Mouse (Mus musculus): ENCODE results near the gene Eea1. TPM values are rescaled to one million over a fixed set of nuclear protein-coding genes. Genes with fewer than 3 reads are reported as not detected.

Gene Eea1
- polyA plus RNA-seq, 1 experiment from 2014 or later, result 14.4 TPM

DNA sequence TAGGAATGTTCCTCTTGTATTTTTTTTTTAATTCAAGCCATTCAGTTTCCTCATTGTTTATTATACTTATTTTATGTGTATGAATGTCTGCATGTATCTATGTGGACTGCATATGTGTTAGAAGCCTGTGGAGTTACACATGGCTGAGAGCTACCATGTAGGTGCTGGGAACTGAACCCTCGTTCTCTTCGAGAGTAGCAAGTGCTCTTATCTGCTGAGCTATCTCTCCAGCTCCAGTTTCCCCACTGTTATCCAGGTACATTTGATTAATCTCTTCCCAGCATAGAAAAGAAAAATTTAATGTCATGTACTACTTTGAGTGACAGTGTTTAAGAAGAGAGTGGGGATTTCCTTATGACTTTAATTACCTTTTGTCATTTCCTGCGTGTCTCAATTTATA, 31.5 kb downstream of the Eea1 start:
- no peak for ATAC-seq (ENCODE audit: low FRiP score, low TSS enrichment)
- no peaks in the 10 kb centered on the region for H3K27me3 ChIP-seq (ENCODE audit: insufficient read depth, low read length)
- no peaks in the 10 kb centered on the region for H3K4me1 ChIP-seq (ENCODE audit: insufficient read depth, low read length)
- WGBS, result 77% methylated on average over 3 of the region's 3 CpGs
- no peak overlapping the region for H3K9ac ChIP-seq (replicated peaks; ENCODE audit: low read length)
- H3K36me3 ChIP-seq (ENCODE audit: insufficient read depth, low read length), result peaks cover 17% of the 10 kb centered on the region
- H3K27ac ChIP-seq (ENCODE audit: low read length), result no peak overlapping the region
- no peaks in the 10 kb centered on the region for H3K9me3 ChIP-seq (ENCODE audit: low read length)
- no peak overlapping the region for H3K4me2 ChIP-seq (replicated peaks; ENCODE audit: low read depth, low read length)
- H3K4me3 ChIP-seq (ENCODE audit: low read length), result no peak overlapping the region

DNA sequence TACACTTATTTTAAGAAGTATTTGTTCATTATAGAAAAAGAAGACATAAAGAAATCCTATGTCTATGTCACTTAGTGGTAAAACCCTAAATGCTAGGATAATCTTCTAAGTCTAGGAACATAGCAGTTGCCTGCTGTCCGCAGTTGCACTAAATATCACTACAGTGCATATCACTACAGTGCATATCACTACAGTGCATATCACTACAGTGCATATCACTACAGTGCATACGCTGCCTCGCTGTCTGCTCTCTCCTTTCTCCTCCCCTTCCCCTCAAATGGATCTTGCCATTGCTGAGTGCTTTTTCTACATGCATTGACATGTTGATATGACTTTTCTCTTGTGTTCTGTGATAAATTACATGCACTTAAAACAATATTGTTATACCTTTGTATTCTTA, 34.0 kb downstream of the Eea1 start:
- H3K4me1 ChIP-seq (ENCODE audit: insufficient read depth, low read length), result no peaks in the 10 kb centered on the region
- no peak overlapping the region for H3K4me3 ChIP-seq (ENCODE audit: low read length)
- H3K27me3 ChIP-seq (ENCODE audit: insufficient read depth, low read length), result no peaks in the 10 kb centered on the region
- no peak overlapping the region for H3K9ac ChIP-seq (replicated peaks; ENCODE audit: low read length)
- H3K36me3 ChIP-seq (ENCODE audit: insufficient read depth, low read length), result peaks cover 18% of the 10 kb centered on the region
- no peak overlapping the region for H3K4me2 ChIP-seq (replicated peaks; ENCODE audit: low read depth, low read length)
- H3K9me3 ChIP-seq (ENCODE audit: low read length), result no peaks in the 10 kb centered on the region
- H3K27ac ChIP-seq (ENCODE audit: low read length), result no peak overlapping the region
- no peak for ATAC-seq (ENCODE audit: low FRiP score, low TSS enrichment)
- 93% methylated on average over 3 of the region's 3 CpGs for WGBS

DNA sequence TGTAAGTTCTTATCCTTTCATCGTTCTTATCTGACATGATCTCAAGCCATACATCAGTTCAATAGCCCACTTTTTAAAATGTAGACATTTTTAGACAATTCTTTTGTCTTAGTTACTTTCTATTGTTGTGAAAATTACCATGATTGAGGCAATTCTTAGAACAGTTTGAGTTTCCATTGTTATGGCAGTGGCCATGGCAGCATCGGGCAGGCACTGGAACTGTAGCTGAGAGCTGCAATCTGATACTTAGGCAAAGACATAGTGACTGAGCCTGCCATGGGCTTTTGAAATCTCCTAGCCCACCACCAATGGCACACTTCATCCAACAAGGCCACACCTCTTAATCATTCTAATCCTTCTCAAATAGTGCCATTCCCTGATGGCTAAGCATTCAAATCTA, 36.3 kb downstream of the Eea1 start:
- no peak overlapping the region for H3K4me3 ChIP-seq (ENCODE audit: low read length)
- no peak for ATAC-seq (ENCODE audit: low FRiP score, low TSS enrichment)
- H3K4me2 ChIP-seq (replicated peaks; ENCODE audit: low read depth, low read length), result no peak overlapping the region
- no peak overlapping the region for H3K27ac ChIP-seq (ENCODE audit: low read length)
- WGBS, result 91% methylated on average over 2 of the region's 2 CpGs
- no peak overlapping the region for H3K9ac ChIP-seq (replicated peaks; ENCODE audit: low read length)
- no peaks in the 10 kb centered on the region for H3K9me3 ChIP-seq (ENCODE audit: low read length)
- H3K27me3 ChIP-seq (ENCODE audit: insufficient read depth, low read length), result no peaks in the 10 kb centered on the region
- H3K36me3 ChIP-seq (ENCODE audit: insufficient read depth, low read length), result peaks cover 18% of the 10 kb centered on the region
- no peaks in the 10 kb centered on the region for H3K4me1 ChIP-seq (ENCODE audit: insufficient read depth, low read length)

DNA sequence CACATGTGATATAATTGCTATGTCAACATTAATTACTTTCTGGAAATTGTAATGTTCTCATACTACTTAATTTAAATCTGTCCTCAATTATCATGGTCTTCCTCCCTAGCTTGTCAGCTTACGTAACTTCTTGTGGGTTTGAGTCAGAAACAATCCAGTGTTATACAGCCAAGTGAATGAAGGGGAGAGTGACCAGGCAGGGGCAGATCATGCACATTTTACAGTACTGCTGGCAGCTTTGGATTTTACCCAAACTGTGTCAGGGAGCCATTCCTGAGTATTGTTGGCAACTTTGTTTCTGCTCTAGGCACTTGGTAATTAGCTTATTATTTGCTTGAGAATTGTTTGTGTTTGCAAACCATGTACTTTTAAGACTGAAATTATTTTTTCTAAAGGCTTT, 49.3 kb downstream of the Eea1 start:
- Histone ChIP-seq H3K9ac (replicated peaks; ENCODE audit: low read length) (no peak overlapping the region), H3K4me3 (ENCODE audit: low read length) (no peak overlapping the region), H3K36me3 (ENCODE audit: insufficient read depth, low read length) (no peaks in the 10 kb centered on the region), H3K27me3 (ENCODE audit: insufficient read depth, low read length) (no peaks in the 10 kb centered on the region), H3K9me3 (ENCODE audit: low read length) (no peaks in the 10 kb centered on the region), H3K4me1 (ENCODE audit: insufficient read depth, low read length) (no peaks in the 10 kb centered on the region), H3K27ac (ENCODE audit: low read length) (no peak overlapping the region), H3K4me2 (replicated peaks; ENCODE audit: low read depth, low read length) (no peak overlapping the region)
- 88% methylated on average over 1 of the region's 1 CpGs for WGBS
- ATAC-seq (ENCODE audit: low FRiP score, low TSS enrichment), result no peak

DNA sequence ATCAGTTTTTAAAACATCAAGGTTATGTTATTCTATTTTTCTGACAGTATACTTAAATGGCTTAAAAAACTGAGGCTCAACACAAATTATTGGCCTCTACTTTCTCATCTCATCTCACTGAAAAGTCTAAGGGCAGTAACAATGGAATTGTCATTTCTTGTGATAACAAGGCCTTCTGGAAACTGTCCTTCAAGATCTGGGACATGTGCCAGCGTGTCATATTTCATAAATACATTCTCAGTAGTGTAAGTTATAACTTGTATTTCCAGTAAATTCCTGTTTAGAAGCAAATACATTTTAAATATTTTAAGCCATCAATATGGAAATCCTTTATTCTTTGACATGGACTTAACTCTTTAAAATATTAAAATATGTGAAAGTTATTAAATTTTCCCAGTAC, 50.7 kb downstream of the Eea1 start:
- 78% methylated on average over 1 of the region's 1 CpGs for WGBS
- no peak for ATAC-seq (ENCODE audit: low FRiP score, low TSS enrichment)
- Histone ChIP-seq H3K27me3 (ENCODE audit: insufficient read depth, low read length) (no peaks in the 10 kb centered on the region), H3K4me3 (ENCODE audit: low read length) (no peak overlapping the region), H3K9me3 (ENCODE audit: low read length) (no peaks in the 10 kb centered on the region), H3K4me2 (replicated peaks; ENCODE audit: low read depth, low read length) (no peak overlapping the region), H3K27ac (ENCODE audit: low read length) (no peak overlapping the region), H3K9ac (replicated peaks; ENCODE audit: low read length) (no peak overlapping the region), H3K36me3 (ENCODE audit: insufficient read depth, low read length) (no peaks in the 10 kb centered on the region), H3K4me1 (ENCODE audit: insufficient read depth, low read length) (no peaks in the 10 kb centered on the region)

DNA sequence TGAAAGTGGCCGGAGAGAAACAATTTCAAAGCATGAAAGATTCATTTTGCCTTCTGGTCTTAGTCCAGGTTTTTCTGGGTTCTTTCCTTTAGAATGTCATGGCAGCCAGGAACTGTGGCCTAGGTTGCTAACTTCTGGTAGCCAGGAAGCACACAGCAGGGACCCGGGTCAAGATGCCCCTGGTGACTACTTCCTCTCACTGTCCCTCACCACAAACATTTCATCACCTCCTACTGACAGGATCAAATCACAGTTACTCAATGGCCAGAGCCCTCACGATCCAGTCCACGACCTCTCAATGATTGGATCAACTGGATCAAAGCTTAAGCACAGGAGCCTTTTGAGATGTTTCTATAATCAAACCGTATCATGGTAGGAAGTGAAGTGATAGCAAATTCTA, 60.5 kb downstream of the Eea1 start:
- no peak overlapping the region for H3K4me2 ChIP-seq (replicated peaks; ENCODE audit: low read depth, low read length)
- H3K9me3 ChIP-seq (ENCODE audit: low read length), result no peaks in the 10 kb centered on the region
- H3K4me3 ChIP-seq (ENCODE audit: low read length), result no peak overlapping the region
- H3K9ac ChIP-seq (replicated peaks; ENCODE audit: low read length), result no peak overlapping the region
- no peaks in the 10 kb centered on the region for H3K4me1 ChIP-seq (ENCODE audit: insufficient read depth, low read length)
- H3K36me3 ChIP-seq (ENCODE audit: insufficient read depth, low read length), result no peaks in the 10 kb centered on the region
- H3K27me3 ChIP-seq (ENCODE audit: insufficient read depth, low read length), result no peaks in the 10 kb centered on the region
- WGBS, result 82% methylated on average over 5 of the region's 5 CpGs
- H3K27ac ChIP-seq (ENCODE audit: low read length), result no peak overlapping the region
- ATAC-seq (ENCODE audit: low FRiP score, low TSS enrichment), result no peak

DNA sequence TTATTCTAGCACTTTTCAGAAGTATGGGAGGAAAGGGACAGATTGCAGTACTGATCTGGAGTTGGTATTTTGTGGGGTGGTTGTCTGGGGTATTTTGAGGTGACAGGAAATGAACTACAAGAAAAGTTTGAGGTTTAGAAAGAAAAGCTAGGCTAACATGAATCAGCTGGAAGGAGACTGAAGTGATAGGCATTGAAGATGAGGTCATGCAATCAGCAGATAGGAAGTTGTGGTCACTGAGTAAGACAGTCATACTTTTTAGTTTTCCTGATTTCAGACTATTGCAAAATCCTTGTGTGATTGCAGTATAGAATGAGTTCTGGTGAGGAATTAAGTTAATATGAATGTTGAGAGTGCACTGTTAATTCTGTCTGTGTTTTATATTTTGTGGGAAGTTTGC, 75.3 kb downstream of the Eea1 start:
- Histone ChIP-seq H3K4me2 (replicated peaks; ENCODE audit: low read depth, low read length) (no peak overlapping the region), H3K9ac (replicated peaks; ENCODE audit: low read length) (no peak overlapping the region), H3K4me1 (ENCODE audit: insufficient read depth, low read length) (no peaks in the 10 kb centered on the region), H3K4me3 (ENCODE audit: low read length) (no peak overlapping the region), H3K9me3 (ENCODE audit: low read length) (no peaks in the 10 kb centered on the region), H3K27ac (ENCODE audit: low read length) (no peak overlapping the region), H3K36me3 (ENCODE audit: insufficient read depth, low read length) (peaks cover 19% of the 10 kb centered on the region), H3K27me3 (ENCODE audit: insufficient read depth, low read length) (no peaks in the 10 kb centered on the region)
- ATAC-seq (ENCODE audit: low FRiP score, low TSS enrichment), result no peak

DNA sequence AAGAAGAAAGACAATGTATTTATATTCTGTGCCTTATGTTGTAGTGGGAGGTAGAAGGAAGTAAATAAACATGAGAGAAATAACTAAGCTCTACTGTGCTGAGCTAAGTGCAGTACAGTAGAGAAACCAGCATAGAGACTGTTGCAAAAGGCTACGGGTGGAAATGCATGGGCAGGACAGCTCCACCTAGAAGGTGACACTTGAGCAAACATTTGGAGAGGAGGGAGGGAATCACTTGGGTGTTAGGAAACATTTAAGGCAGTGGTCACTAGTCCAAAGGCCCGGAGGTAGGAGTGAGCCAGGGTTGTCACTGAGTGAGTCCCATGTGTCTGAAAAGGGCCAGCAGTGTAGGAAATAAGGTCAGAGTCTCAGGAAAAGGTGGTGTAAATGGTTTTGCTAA, 77.0 kb downstream of the Eea1 start:
- H3K4me3 ChIP-seq (ENCODE audit: low read length), result no peak overlapping the region
- no peak overlapping the region for H3K9ac ChIP-seq (replicated peaks; ENCODE audit: low read length)
- H3K4me2 ChIP-seq (replicated peaks; ENCODE audit: low read depth, low read length), result no peak overlapping the region
- 87% methylated on average over 2 of the region's 2 CpGs for WGBS
- no peaks in the 10 kb centered on the region for H3K4me1 ChIP-seq (ENCODE audit: insufficient read depth, low read length)
- ATAC-seq (ENCODE audit: low FRiP score, low TSS enrichment), result no peak
- no peaks in the 10 kb centered on the region for H3K9me3 ChIP-seq (ENCODE audit: low read length)
- peaks cover 7% of the 10 kb centered on the region; the same call in 1 of the 2 replicates for H3K36me3 ChIP-seq (ENCODE audit: insufficient read depth, low read length)
- no peak overlapping the region for H3K27ac ChIP-seq (ENCODE audit: low read length)
- no peaks in the 10 kb centered on the region for H3K27me3 ChIP-seq (ENCODE audit: insufficient read depth, low read length)

DNA sequence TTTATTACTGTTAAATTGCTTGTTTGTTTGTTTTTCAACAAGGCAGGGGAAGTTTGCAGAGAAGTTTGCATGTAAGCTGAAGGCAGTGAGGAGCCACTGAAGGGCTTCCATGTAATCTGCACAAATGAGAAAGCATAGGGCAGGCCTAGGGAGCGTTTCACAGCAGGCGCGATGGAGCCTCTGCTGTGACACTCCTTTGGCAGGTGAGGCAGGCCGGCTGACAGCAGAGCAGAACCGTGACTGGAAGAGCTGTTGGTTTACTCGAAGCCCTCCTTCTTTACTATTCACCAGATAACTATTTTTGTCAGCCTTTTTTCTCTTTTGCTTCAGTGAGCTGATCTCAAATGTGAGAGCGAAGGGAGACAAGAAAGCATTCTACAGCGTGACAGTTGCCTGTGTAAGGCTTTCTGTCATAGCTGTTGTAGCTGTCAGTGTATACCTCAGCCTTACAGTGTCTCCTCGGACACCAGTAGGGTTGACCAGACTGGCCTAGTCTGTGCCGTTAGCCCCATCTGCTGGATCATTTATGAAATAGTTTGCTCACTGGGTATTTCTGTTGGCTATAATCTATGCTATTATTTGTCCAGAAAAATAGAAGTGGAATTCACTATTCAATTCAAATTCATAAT, 93.0 kb downstream of the Eea1 start:
- 44% methylated on average over 10 of the region's 10 CpGs for WGBS
- Histone ChIP-seq H3K27ac (ENCODE audit: low read length) (no peak overlapping the region), H3K4me3 (ENCODE audit: low read length) (no peak overlapping the region), H3K27me3 (ENCODE audit: insufficient read depth, low read length) (no peaks in the 10 kb centered on the region), H3K9me3 (ENCODE audit: low read length) (no peaks in the 10 kb centered on the region), H3K36me3 (ENCODE audit: insufficient read depth, low read length) (0 out of 2 replicates have a peak, but pooled peaks cover 2% of the 10 kb centered on the region), H3K9ac (replicated peaks; ENCODE audit: low read length) (no peak overlapping the region), H3K4me1 (ENCODE audit: insufficient read depth, low read length) (no peaks in the 10 kb centered on the region), H3K4me2 (replicated peaks; ENCODE audit: low read depth, low read length) (no peak overlapping the region)
- peak; percentile 79; the same call in 1 of the 2 replicates for ATAC-seq (ENCODE audit: low FRiP score, low TSS enrichment)

DNA sequence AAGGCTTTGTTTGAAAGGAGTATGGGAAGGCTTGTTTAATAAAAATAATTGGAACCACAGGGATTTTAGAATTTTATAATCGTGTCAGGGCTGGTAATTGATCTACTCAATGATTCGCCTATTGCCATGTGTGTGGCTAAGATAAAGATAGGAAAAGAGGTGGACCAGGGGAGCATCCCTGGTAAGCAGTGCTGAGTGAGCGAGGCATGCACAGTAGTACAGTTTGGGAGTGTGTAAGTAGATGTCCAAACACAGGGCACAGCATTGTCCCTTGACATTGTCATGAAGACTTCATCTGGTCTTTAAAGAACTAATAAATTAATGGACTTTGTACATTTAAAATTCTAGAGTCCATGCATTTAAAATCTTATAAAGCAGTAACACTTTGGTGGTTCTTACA, 93.7 kb downstream of the Eea1 start:
- WGBS, result 77% methylated on average over 3 of the region's 3 CpGs
- Histone ChIP-seq H3K4me3 (ENCODE audit: low read length) (no peak overlapping the region), H3K27ac (ENCODE audit: low read length) (no peak overlapping the region), H3K36me3 (ENCODE audit: insufficient read depth, low read length) (peaks cover 8% of the 10 kb centered on the region; the same call in 1 of the 2 replicates), H3K4me1 (ENCODE audit: insufficient read depth, low read length) (no peaks in the 10 kb centered on the region), H3K9me3 (ENCODE audit: low read length) (no peaks in the 10 kb centered on the region), H3K9ac (replicated peaks; ENCODE audit: low read length) (no peak overlapping the region), H3K27me3 (ENCODE audit: insufficient read depth, low read length) (no peaks in the 10 kb centered on the region), H3K4me2 (replicated peaks; ENCODE audit: low read depth, low read length) (no peak overlapping the region)
- no peak for ATAC-seq (ENCODE audit: low FRiP score, low TSS enrichment)

Measured in kidney, embryonic 16.5 days (tissue).